Mouse (Mus musculus) hindbrain, embryonic 13.5 days (tissue): ENCODE measurements at regions not wholly inside any gene's neighbourhood (a gene's known extent, or its start where the extent isn't known, plus 50 kb on each side); places are given as distances from the start of the nearest gene placed in this dataset.

Experiments used
- ATAC-seq: fragments of 200-750 bp; cut with Nextera tagmentation; 2 replicates; pipeline ENCODE4 v1.8.0; 2017; ENCODE audit warnings: moderate TSS enrichment; ENCODE audit not compliant: low FRiP score
- H3K27ac ChIP-seq: fragments of 300-500 bp; sonication (generic); 2 replicates; pipeline ENCODE4 v1.5.1; 2015; ENCODE audit warnings: inconsistent platforms, mild to moderate bottlenecking, moderate library complexity
- H3K27me3 ChIP-seq: fragments of 300-500 bp; sonication (generic); 2 replicates; pipeline ENCODE4 v1.6.1; 2015; ENCODE audit warnings: mild to moderate bottlenecking, inconsistent platforms
- H3K36me3 ChIP-seq: fragments of 300-500 bp; sonication (generic); 2 replicates; pipeline ENCODE4 v1.6.1; 2015; ENCODE audit warnings: mild to moderate bottlenecking, inconsistent platforms
- H3K4me1 ChIP-seq: fragments of 300-500 bp; sonication (generic); replicated peaks from 2 replicates; pipeline ENCODE4 v1.6.1; 2015; ENCODE audit warnings: inconsistent platforms
- H3K4me2 ChIP-seq: fragments of 300-500 bp; sonication (generic); 2 replicates; pipeline ENCODE4 v1.6.1; 2015; ENCODE audit warnings: inconsistent platforms, mild to moderate bottlenecking, moderate library complexity
- H3K4me3 ChIP-seq: fragments of 300-500 bp; sonication (generic); 2 replicates; pipeline ENCODE4 v1.5.1; 2015; ENCODE audit warnings: mild to moderate bottlenecking, inconsistent platforms
- H3K9ac ChIP-seq: fragments of 300-500 bp; sonication (generic); 2 replicates; pipeline ENCODE4 v1.6.1; 2015; ENCODE audit warnings: mild to moderate bottlenecking, inconsistent platforms
- H3K9me3 ChIP-seq: fragments of 300-500 bp; sonication (generic); 2 replicates; pipeline ENCODE4 v1.6.1; 2016; ENCODE audit warnings: inconsistent platforms
- WGBS: fragments of 180-500 bp; shearing (Covaris S2); methylation state at CpG from one replicate; pipeline ENCODE4 v1.1.7; 2015; 5-methylcytosine and 5-hydroxymethylcytosine counted together

DNA sequence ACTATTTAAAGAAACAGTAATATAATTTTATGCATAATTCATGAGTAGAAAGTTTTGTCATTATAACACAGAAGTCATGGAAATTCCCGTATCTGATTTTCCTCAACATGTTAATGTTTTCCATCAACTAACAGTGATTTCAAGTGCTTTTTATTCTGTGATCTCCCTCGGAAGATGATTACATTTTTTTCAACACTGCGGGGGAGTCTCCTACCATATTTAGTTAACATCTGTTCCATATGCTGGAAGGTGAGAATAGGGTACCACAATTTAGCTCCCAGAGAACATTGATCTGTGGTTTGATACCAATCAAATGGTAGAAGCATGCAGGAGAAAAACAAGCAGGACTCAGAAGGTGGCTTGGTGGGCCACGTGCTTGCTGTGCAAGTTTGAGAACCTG, 321.1 kb upstream of the Pmfbp1 start:
- WGBS = 88% methylated on average over 4 of the region's 4 CpGs
- H3K9ac ChIP-seq = no peak overlapping the region
- ATAC-seq = no peak
- H3K9me3 ChIP-seq = no peaks in the 10 kb centered on the region
- H3K4me1 ChIP-seq = no peaks in the 10 kb centered on the region
- no peak overlapping the region for H3K27ac ChIP-seq
- no peaks in the 10 kb centered on the region for H3K36me3 ChIP-seq
- H3K27me3 ChIP-seq = no peaks in the 10 kb centered on the region
- H3K4me2 ChIP-seq = no peak overlapping the region
- H3K4me3 ChIP-seq = no peak overlapping the region

DNA sequence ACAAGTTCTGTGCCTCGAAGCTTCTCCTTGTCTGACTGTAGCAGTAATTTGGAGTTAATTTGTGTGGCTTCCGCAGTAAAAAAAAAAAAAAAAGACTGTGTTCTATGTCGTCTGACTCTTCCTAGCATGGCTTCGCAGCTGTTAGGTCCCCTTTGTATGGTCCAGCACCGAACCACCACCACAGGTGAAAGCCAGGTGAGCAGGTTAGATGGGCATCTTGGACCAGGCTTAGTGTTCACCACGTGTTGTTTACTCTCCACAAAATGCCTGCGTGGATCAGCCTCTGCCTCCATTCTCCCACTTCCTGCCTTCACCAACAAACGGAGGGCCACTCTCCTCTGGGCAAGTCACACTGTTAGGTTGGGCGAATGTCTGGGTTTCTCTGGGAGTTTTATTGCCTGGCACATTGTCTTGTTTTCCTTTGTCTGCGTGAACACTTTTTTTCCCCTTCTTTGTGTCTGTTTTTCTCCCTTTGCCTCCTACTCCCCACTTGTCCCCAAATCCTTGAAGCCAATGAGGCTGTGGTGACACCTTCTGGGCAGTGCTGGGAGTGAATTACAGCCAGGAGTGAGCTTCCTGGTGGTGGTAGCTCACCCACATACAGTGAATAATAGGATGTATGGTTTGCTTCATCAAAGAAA, 308.1 kb upstream of the Pmfbp1 start:
- 0 out of 2 replicates have a peak overlapping the region, but pooled peaks have one; percentile 0 for H3K4me3 ChIP-seq
- WGBS = 30% methylated on average over 10 of the region's 10 CpGs
- H3K27me3 ChIP-seq = no peaks in the 10 kb centered on the region
- H3K4me2 ChIP-seq = peak overlapping the region; percentile 38
- H3K4me1 ChIP-seq = peaks cover 34% of the 10 kb centered on the region
- peak; percentile 83 for ATAC-seq
- peak overlapping the region; percentile 69 for H3K27ac ChIP-seq
- H3K9ac ChIP-seq = peak overlapping the region; percentile 9
- peaks cover 3% of the 10 kb centered on the region; the same call in 1 of the 2 replicates for H3K9me3 ChIP-seq
- H3K36me3 ChIP-seq = 0 out of 2 replicates have a peak, but pooled peaks cover 2% of the 10 kb centered on the region

DNA sequence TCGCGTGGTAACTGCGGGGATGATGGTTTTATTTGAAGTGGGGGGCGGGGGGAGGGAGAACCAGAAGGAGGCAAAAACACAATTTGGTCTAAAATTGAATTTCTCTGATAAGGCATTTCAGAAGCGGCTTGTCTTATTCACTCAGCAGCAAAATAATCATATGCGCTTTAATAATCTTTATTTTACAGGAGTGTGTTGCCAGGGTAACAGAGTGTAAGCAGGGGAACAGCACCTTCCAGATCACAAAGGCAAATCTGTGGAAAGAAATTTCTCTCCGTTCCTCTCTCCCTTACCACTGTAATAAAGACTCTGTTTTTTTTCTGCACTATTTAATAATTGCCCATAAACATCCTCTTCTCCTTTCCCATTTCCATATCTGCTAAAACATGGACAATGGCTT, 306.2 kb upstream of the Pmfbp1 start:
- Histone ChIP-seq H3K9ac (peak overlapping the region; percentile 6; the same call in 1 of the 2 replicates), H3K27me3 (no peaks in the 10 kb centered on the region), H3K36me3 (no peaks in the 10 kb centered on the region), H3K4me2 (0 out of 2 replicates have a peak overlapping the region, but pooled peaks have one; percentile 0), H3K4me1 (peaks cover 34% of the 10 kb centered on the region), H3K27ac (peak overlapping the region; percentile 74), H3K9me3 (no peaks in the 10 kb centered on the region), H3K4me3 (no peak overlapping the region)
- WGBS = 61% methylated on average over 7 of the region's 7 CpGs
- no peak for ATAC-seq

DNA sequence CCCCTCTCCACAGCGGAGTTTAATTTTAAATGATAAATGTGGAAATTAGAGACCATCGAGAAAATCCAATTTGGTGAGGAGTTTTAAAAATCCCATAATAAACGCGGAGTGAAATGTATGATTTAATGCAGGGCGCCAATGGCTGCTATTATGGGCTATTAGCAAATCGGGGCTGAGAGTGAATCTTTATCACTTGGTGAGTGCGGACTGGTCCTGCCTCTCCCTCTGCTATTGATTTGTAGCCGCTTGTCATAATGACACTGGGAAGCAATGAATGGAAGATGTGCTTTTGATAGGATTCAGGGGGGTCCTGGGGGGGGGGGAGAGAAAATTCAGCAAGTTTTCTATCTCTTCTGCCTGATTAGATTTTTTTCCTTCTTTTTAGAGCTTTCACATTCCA, 279.6 kb upstream of the Pmfbp1 start:
- peak overlapping the region; percentile 3; the same call in 1 of the 2 replicates for H3K9ac ChIP-seq
- no peak overlapping the region for H3K4me3 ChIP-seq
- no peaks in the 10 kb centered on the region for H3K36me3 ChIP-seq
- H3K4me2 ChIP-seq = no peak overlapping the region
- 60% methylated on average over 8 of the region's 8 CpGs for WGBS
- no peak; the same call in 1 of the 2 replicates for ATAC-seq
- H3K4me1 ChIP-seq = peaks cover 37% of the 10 kb centered on the region
- no peaks in the 10 kb centered on the region for H3K27me3 ChIP-seq
- H3K9me3 ChIP-seq = no peaks in the 10 kb centered on the region
- peak overlapping the region; percentile 76 for H3K27ac ChIP-seq

DNA sequence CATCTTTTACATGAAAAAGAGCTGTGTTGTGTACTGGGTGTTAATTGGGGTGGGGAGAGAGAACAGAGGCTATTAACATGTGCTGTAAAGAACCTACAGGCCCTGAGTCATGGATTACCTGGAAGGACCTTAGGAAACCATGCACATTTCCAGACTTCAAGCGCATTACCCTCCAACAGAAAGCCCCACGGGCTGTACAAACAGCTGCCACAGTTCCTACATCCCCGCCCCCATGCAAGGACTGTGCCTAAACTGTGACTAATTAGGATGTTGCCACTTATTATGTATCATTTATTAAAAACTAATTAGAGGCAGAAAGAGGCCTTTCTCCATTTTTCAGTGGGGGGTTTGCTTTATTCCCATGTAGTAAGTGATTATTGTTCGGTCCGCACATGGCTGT, 277.5 kb upstream of the Pmfbp1 start:
- 31% methylated on average over 5 of the region's 5 CpGs for WGBS

DNA sequence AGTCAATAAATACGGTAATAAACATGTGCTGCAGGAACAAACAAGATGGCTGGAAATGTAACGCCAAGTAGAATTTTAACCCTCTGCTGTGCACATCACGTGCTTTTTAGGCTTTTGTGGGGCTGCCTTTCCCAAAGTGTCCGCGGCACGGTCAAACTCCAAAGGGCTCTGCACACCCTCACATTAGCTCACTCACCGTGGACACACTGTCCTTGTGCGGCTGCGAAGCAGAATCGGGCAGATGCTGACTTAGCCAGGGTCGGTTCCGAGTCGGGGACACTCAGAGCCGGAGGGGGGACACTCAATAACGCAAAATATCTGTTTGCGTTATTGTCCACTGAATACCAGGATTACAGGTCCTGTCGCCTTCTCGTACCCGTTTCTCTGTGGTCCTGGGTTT, 276.5 kb upstream of the Pmfbp1 start:
- H3K9me3 ChIP-seq = no peaks in the 10 kb centered on the region

More for the DNA sequence above, 277.5 kb upstream of the Pmfbp1 start:
- H3K4me2 ChIP-seq = no peak overlapping the region
- H3K36me3 ChIP-seq = no peaks in the 10 kb centered on the region
- peaks cover 37% of the 10 kb centered on the region for H3K4me1 ChIP-seq
- no peak for ATAC-seq
- peak overlapping the region; percentile 60 for H3K27ac ChIP-seq
- no peaks in the 10 kb centered on the region for H3K27me3 ChIP-seq
- H3K4me3 ChIP-seq = no peak overlapping the region
- H3K9ac ChIP-seq = no peak overlapping the region
- H3K9me3 ChIP-seq = no peaks in the 10 kb centered on the region

DNA sequence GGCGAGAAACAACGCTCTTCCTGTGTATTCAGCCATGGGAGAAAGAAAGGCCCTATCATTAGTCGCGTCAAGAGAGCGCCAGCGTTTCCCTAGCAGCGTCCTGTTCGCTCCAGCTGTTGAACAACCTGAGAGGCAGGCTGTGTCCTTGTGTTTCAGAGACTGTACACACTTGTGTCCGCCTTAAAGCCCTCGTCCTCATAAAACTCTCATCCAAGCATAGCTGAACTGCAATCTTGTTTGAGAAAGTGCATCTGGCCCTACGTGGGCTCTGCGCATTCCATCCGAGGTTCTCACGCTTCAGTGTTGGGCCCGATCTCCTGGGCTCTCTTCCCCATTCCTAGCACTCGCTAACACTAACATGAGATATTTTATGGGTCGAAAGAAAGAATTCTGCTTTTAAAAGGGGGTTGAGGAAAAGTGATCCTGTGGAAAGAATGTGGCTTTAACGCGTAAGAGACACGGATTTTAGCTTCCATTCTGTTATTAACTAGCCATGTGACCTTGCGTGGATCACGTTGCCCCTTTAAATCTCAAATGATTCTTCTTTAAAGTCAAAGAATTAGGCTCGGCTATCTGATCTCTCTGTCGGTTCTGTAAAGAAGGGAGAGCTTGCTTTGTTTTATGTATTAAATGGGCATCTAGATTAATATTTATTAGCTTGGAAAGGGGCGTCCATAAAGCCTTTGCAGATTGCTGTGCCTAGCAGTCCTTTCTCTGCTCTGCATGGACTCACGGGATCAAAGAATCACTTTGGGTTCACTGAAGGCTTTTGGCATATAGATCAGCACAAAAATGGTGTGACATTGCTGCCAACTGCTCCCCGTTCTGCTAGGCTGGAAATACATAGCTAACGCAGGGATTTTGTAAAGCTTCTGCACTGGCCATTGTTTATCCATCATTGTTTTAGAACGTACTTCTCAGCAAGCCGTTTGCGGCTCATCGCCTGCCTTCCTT, 261.3 kb upstream of the Pmfbp1 start:
- H3K36me3 ChIP-seq = 0 out of 2 replicates have a peak, but pooled peaks cover 3% of the 10 kb centered on the region
- H3K27ac ChIP-seq = peak overlapping the region; percentile 59
- 25% methylated on average over 32 of the region's 32 CpGs for WGBS
- H3K9me3 ChIP-seq = no peaks in the 10 kb centered on the region
- no peaks in the 10 kb centered on the region for H3K27me3 ChIP-seq
- peak overlapping the region; percentile 46; the same call in 1 of the 2 replicates for H3K9ac ChIP-seq
- peaks cover 23% of the 10 kb centered on the region for H3K4me1 ChIP-seq
- no peak for ATAC-seq
- peak overlapping the region; percentile 10 for H3K4me3 ChIP-seq
- peak overlapping the region; percentile 44 for H3K4me2 ChIP-seq

More for the DNA sequence above, 276.5 kb upstream of the Pmfbp1 start:
- H3K4me2 ChIP-seq = no peak overlapping the region
- no peak overlapping the region for H3K27ac ChIP-seq
- peaks cover 37% of the 10 kb centered on the region for H3K4me1 ChIP-seq
- WGBS = 89% methylated on average over 19 of the region's 19 CpGs
- no peak overlapping the region for H3K9ac ChIP-seq
- no peaks in the 10 kb centered on the region for H3K36me3 ChIP-seq
- ATAC-seq = no peak
- H3K27me3 ChIP-seq = no peaks in the 10 kb centered on the region
- H3K4me3 ChIP-seq = no peak overlapping the region

DNA sequence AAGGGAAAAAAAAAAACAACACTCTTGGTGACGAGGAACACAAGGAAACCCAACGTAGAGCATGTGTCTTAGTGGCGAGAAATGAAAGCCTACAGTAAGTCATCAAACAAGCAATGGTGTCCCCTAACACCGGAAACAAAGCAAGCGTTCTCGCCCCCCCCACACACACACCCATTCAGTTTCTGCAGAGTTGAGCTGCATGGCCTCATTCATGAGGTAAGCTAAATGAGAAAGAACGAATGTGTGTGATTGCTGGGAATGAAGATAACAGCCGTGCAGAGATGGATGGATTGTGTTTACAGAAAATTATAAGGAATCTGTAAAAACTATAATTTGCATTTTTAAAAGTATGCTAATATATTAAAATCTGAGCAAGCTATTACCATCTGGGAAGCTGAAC, 248.3 kb upstream of the Pmfbp1 start:
- no peaks in the 10 kb centered on the region for H3K9me3 ChIP-seq
- H3K36me3 ChIP-seq = peaks cover 2% of the 10 kb centered on the region
- peak overlapping the region; percentile 57 for H3K4me2 ChIP-seq
- ATAC-seq = no peak
- H3K9ac ChIP-seq = peak overlapping the region; percentile 58; the same call in 1 of the 2 replicates
- peak overlapping the region; percentile 25 for H3K27ac ChIP-seq
- H3K4me3 ChIP-seq = peak overlapping the region; percentile 49
- H3K27me3 ChIP-seq = no peaks in the 10 kb centered on the region
- WGBS = 51% methylated on average over 8 of the region's 8 CpGs
- peaks cover 25% of the 10 kb centered on the region for H3K4me1 ChIP-seq

DNA sequence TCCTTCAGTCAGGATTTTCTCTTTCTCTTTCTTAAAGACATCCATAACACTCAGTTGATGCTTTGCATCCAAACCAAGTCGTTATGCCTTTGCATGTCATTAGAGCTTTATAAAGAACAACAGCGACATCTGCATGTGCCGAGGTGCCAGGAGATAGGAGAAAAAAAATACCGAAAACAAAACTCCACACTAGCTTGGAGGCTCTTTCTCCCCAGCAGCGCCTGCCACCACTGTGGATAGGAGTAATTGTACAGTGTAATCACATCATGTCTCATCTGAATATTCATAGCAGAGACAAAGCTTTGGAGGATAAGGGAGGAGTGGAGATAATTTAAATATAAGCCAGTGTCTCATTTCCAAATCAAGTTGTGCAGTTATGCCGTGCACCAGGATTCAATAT, 246.0 kb upstream of the Pmfbp1 start:
- Histone ChIP-seq H3K27ac (peak overlapping the region; percentile 95), H3K9me3 (no peaks in the 10 kb centered on the region), H3K4me2 (peak overlapping the region; percentile 57), H3K4me3 (peak overlapping the region; percentile 49), H3K4me1 (peaks cover 40% of the 10 kb centered on the region), H3K9ac (peak overlapping the region; percentile 75), H3K36me3 (no peaks in the 10 kb centered on the region), H3K27me3 (no peaks in the 10 kb centered on the region)
- WGBS = 31% methylated on average over 6 of the region's 6 CpGs
- peak; percentile 43; the same call in 1 of the 2 replicates for ATAC-seq

DNA sequence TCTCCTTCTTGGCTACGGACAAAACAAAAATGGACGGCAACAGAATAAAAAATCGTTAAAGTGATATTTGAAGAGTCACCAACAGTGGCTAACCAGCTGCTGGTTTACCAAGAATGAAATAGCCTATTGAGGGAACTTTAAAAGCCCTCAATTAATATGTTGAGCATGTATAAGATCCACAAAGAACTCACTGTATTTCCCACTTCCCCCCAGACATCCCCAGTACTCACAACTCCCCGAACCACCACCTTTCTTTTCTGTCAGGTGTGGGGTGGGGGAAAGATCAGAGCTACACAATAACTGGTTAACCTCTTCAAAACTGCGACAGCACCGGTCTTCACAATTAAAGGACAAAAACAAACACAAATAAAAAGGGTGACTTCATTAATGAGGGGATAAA, 245.5 kb upstream of the Pmfbp1 start:
- Histone ChIP-seq H3K4me1 (peaks cover 36% of the 10 kb centered on the region), H3K4me3 (peak overlapping the region; percentile 49), H3K9me3 (no peaks in the 10 kb centered on the region), H3K9ac (peak overlapping the region; percentile 75), H3K4me2 (peak overlapping the region; percentile 57), H3K27ac (peak overlapping the region; percentile 95), H3K27me3 (no peaks in the 10 kb centered on the region), H3K36me3 (no peaks in the 10 kb centered on the region)
- ATAC-seq = no peak
- WGBS = 44% methylated on average over 6 of the region's 6 CpGs

DNA sequence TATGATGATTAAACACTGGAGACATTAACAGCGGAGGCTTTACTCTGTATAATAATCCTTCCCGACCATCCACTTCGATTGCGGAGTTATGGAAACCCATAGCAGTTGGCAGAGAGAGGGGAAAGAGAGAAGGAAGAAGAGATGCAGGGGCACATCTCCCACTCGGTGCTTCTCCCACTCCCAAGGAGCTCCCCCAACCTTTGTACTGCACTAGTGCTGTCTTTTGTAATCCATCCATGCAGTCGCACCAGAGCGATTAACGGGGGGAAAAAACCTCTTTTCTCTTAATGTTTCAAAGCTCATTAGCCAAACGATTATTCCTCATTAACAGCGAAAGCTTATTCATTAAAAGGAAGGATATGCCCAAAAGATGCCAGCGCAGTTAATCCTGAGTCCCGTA, 244.6 kb upstream of the Pmfbp1 start:
- no peak for ATAC-seq
- Histone ChIP-seq H3K4me3 (peak overlapping the region; percentile 49), H3K9me3 (no peaks in the 10 kb centered on the region), H3K9ac (peak overlapping the region; percentile 75), H3K4me1 (peaks cover 34% of the 10 kb centered on the region), H3K27me3 (no peaks in the 10 kb centered on the region), H3K27ac (peak overlapping the region; percentile 95), H3K4me2 (peak overlapping the region; percentile 57), H3K36me3 (no peaks in the 10 kb centered on the region)
- 42% methylated on average over 12 of the region's 12 CpGs for WGBS

DNA sequence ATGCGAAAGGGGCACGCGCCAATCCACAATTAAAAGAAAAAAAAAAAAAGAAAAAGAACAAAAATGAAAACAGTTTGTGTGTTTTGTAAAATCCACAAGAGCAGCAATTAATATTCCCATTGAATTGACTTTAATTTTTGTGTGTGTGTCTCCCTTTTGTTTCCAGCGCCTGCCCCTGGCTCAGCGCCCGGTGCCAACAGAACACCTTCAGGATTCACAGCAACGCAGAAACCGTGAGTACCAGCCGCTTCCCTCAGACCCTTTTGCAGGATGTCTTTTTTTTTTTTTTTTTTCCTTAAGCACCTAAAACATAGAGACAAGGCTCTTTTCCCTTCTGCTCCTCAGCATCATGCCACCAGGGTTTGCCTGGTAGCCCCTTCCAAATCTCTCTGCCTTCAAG, 244.1 kb upstream of the Pmfbp1 start:
- Histone ChIP-seq H3K27me3 (no peaks in the 10 kb centered on the region), H3K4me1 (peaks cover 32% of the 10 kb centered on the region)
- 50% methylated on average over 9 of the region's 9 CpGs for WGBS

More for the DNA sequence above, 244.1 kb upstream of the Pmfbp1 start:
- peak overlapping the region; percentile 49 for H3K4me3 ChIP-seq
- H3K27ac ChIP-seq = peak overlapping the region; percentile 95
- H3K4me2 ChIP-seq = peak overlapping the region; percentile 57
- no peaks in the 10 kb centered on the region for H3K36me3 ChIP-seq
- H3K9me3 ChIP-seq = no peaks in the 10 kb centered on the region
- ATAC-seq = no peak
- H3K9ac ChIP-seq = peak overlapping the region; percentile 75
